Mouse (Mus musculus) lung, postnatal 0 days (tissue): ENCODE measurements at regions not wholly inside any gene's neighbourhood (a gene's known extent, or its start where the extent isn't known, plus 50 kb on each side); places are given as distances from the start of the nearest gene placed in this dataset.

Experiments
- ATAC-seq: fragments of 200-750 bp; cut with Nextera tagmentation; 2 replicates; pipeline ENCODE4 v1.8.0; 2017; ENCODE audit warnings: moderate library complexity
- DNase-seq: peaks from one replicate; pipeline ENCODE4 v3.0.0-alpha.2; 2016; ENCODE audit warnings: low spot score
- H3K27ac ChIP-seq: fragments of 300-500 bp; sonication (generic); 2 replicates; pipeline ENCODE4 v1.5.1; 2014; ENCODE audit warnings: antibody characterized with exemption, mild to moderate bottlenecking, low read length, mixed read lengths
- H3K27me3 ChIP-seq: fragments of 300-500 bp; sonication (generic); replicated peaks from 2 replicates; pipeline ENCODE4 v1.6.1; 2014; ENCODE audit warnings: low read length, mixed read lengths; ENCODE audit not compliant: insufficient read depth
- H3K36me3 ChIP-seq: fragments of 300-500 bp; sonication (generic); 2 replicates; pipeline ENCODE4 v1.6.1; 2014; ENCODE audit warnings: low read length, mixed read lengths; ENCODE audit not compliant: insufficient read depth
- H3K4me1 ChIP-seq: fragments of 300-500 bp; sonication (generic); 2 replicates; pipeline ENCODE4 v1.6.1; 2014; ENCODE audit warnings: antibody characterized with exemption, low read depth, low read length, mixed read lengths; ENCODE audit not compliant: insufficient read depth
- H3K4me2 ChIP-seq: fragments of 300-500 bp; sonication (generic); replicated peaks from 2 replicates; pipeline ENCODE4 v1.6.1; 2014; ENCODE audit warnings: low read depth, mild to moderate bottlenecking, low read length, moderate library complexity, mixed read lengths
- H3K4me3 ChIP-seq: fragments of 300-500 bp; sonication (generic); 2 replicates; pipeline ENCODE4 v1.5.1; 2014; ENCODE audit warnings: low read depth, low read length
- H3K9ac ChIP-seq: fragments of 300-500 bp; sonication (generic); replicated peaks from 2 replicates; pipeline ENCODE4 v1.6.1; 2014; ENCODE audit warnings: low read depth, mild to moderate bottlenecking
- H3K9me3 ChIP-seq: fragments of 300-500 bp; sonication (generic); 2 replicates; pipeline ENCODE4 v1.6.1; 2016; ENCODE audit warnings: low read length, mixed read lengths
- CTCF ChIP-seq: IDR thresholded peaks from 2 replicates; pipeline ENCODE4 v1.5.1; 2016; ENCODE audit warnings: antibody characterized with exemption, mild to moderate bottlenecking
- EP300 ChIP-seq: IDR thresholded peaks from 2 replicates; pipeline ENCODE4 v1.6.1; 2016; ENCODE audit warnings: antibody characterized with exemption, mild to moderate bottlenecking, control low read depth
- WGBS: fragments of 180-500 bp; shearing (Covaris S2); extraction: QIAGEN DNeasy Blood & Tissue Kit; methylation state at CpG from one replicate; pipeline ENCODE4 v1.1.7; 2014; 5-methylcytosine and 5-hydroxymethylcytosine counted together

GRCm38 (mm10) chr13:26312246-26313010, 457.5 kb downstream of the Hdgfl1 start:
- no peak for TF ChIP-seq CTCF
- TF ChIP-seq EP300: no peak
- WGBS: 63% methylated on average over 7 of the region's 7 CpGs
- Histone ChIP-seq H3K4me2 (no peak overlapping the region), H3K27ac (no peak overlapping the region), H3K9ac (no peak overlapping the region), H3K4me1 (no peaks in the 10 kb centered on the region), H3K4me3 (no peak overlapping the region), H3K9me3 (no peaks in the 10 kb centered on the region), H3K36me3 (no peaks in the 10 kb centered on the region), H3K27me3 (no peaks in the 10 kb centered on the region)
- ATAC-seq (no peak), DNase-seq (no peak)

GRCm38 (mm10) chr13:26284073-26284444, 485.9 kb downstream of the Hdgfl1 start:
- ATAC-seq: no peak
- no peak for DNase-seq
- Histone ChIP-seq H3K9me3 (no peaks in the 10 kb centered on the region), H3K4me3 (no peak overlapping the region), H3K27me3 (no peaks in the 10 kb centered on the region), H3K9ac (no peak overlapping the region), H3K4me1 (no peaks in the 10 kb centered on the region), H3K4me2 (no peak overlapping the region), H3K27ac (no peak overlapping the region), H3K36me3 (no peaks in the 10 kb centered on the region)
- TF ChIP-seq CTCF: no peak
- TF ChIP-seq EP300: no peak
- 50% methylated on average over 3 of the region's 3 CpGs for WGBS

GRCm38 (mm10) chr13:26283397-26284072, 486.4 kb downstream of the Hdgfl1 start:
- H3K9ac ChIP-seq: no peak overlapping the region
- no peaks in the 10 kb centered on the region for H3K4me1 ChIP-seq
- no peak overlapping the region for H3K4me3 ChIP-seq
- ATAC-seq: no peak
- no peaks in the 10 kb centered on the region for H3K36me3 ChIP-seq
- DNase-seq: no peak
- no peaks in the 10 kb centered on the region for H3K9me3 ChIP-seq
- 61% methylated on average over 6 of the region's 6 CpGs for WGBS
- no peak for TF ChIP-seq CTCF
- no peak overlapping the region for H3K27ac ChIP-seq
- H3K4me2 ChIP-seq: no peak overlapping the region
- no peaks in the 10 kb centered on the region for H3K27me3 ChIP-seq

GRCm38 (mm10) chr13:26282291-26282690, 487.7 kb downstream of the Hdgfl1 start:
- Histone ChIP-seq H3K9ac (no peak overlapping the region), H3K4me2 (no peak overlapping the region), H3K4me3 (no peak overlapping the region), H3K9me3 (no peaks in the 10 kb centered on the region), H3K27ac (no peak overlapping the region), H3K36me3 (no peaks in the 10 kb centered on the region), H3K27me3 (no peaks in the 10 kb centered on the region), H3K4me1 (no peaks in the 10 kb centered on the region)
- no peak for ATAC-seq
- no peak for DNase-seq
- TF ChIP-seq EP300 (no peak), CTCF (no peak)
- WGBS: 67% methylated on average over 3 of the region's 3 CpGs

- Histone ChIP-seq H3K4me3 (no peak overlapping the region), H3K9me3 (no peaks in the 10 kb centered on the region), H3K36me3 (no peaks in the 10 kb centered on the region), H3K27ac (no peak overlapping the region), H3K9ac (no peak overlapping the region), H3K27me3 (no peaks in the 10 kb centered on the region), H3K4me1 (no peaks in the 10 kb centered on the region), H3K4me2 (no peak overlapping the region)
- TF ChIP-seq EP300: no peak
- TF ChIP-seq CTCF: no peak
- ATAC-seq (no peak), DNase-seq (no peak)
- WGBS: 63% methylated on average over 3 of the region's 3 CpGs
Observed at GRCm38 (mm10) chr13:26272850-26273249, 497.1 kb downstream of the Hdgfl1 start.

- H3K4me2 ChIP-seq: no peak overlapping the region
- ATAC-seq (no peak), DNase-seq (no peak)
- H3K4me1 ChIP-seq: no peaks in the 10 kb centered on the region
- 91% methylated on average over 2 of the region's 2 CpGs for WGBS
- H3K9ac ChIP-seq: no peak overlapping the region
- H3K4me3 ChIP-seq: no peak overlapping the region
- TF ChIP-seq EP300: no peak
- no peak for TF ChIP-seq CTCF
- H3K36me3 ChIP-seq: no peaks in the 10 kb centered on the region
- H3K9me3 ChIP-seq: no peaks in the 10 kb centered on the region
- no peak overlapping the region for H3K27ac ChIP-seq
- H3K27me3 ChIP-seq: no peaks in the 10 kb centered on the region
Observed at GRCm38 (mm10) chr13:26267501-26267900, 502.5 kb downstream of the Hdgfl1 start.
